Mouse (Mus musculus) cerebellum, adult 9-11 months (tissue): ENCODE data around the gene Slc25a36.
A peak's percentile ranks its signal among the peaks of the same experiment; 100 is the strongest.

Experiments used
- DNase-seq: peaks from one replicate; pipeline ENCODE4 v3.0.0; 2022

Slc25a36 gene

DNA sequence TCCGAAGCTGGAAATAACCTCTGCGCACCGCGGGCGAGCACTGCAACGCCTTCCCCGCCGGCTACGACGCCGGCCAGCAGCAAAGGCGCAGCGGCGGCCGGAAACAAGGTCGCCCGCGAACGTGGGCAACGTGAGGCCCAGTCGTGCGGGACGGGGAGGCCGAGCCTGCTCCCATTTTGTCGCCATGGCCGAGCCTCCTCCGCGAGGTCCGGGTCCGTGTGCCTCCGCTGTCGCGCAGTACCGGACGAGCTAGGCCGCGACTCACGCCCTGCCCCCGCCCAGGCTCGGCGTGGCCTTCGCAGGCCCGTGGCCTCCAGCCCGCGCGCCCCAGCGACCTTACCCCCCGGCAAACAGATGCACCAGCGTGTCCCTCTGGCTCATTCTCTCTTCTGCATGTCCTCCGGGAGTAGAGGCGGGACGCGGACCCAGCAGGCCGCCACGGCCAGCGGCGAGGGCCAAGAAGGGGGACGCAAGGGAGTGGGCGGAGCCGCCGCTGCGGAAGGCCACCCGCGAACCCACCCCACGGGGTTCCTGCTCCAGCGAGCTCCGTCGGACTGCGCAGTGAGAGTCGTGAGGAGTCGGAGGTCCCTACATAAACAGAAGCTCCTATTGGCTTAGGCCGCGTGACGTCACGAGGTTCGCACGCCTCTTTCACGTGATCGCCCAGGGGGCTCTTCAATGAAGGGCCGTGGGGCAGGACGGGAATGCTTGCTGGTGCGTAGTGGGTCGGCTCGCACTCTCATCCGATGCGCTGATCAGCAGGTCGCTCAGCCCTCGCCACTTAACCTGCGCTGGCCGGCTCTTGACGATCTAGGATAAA, at the start of gene Slc25a36:
Slc25a36 (minus strand) TSS at position 587 of the 820 bp plus-strand sequence.
- peak; percentile 96 for DNase-seq

GRCm38 (mm10) chr9:97158412-97158811, 47.5 kb upstream of the Slc25a36 start:
- no peak for DNase-seq

- DNase-seq = no peak
Measured at GRCm38 (mm10) chr9:97155981-97156380, 45.0 kb upstream of the Slc25a36 start.

DNA sequence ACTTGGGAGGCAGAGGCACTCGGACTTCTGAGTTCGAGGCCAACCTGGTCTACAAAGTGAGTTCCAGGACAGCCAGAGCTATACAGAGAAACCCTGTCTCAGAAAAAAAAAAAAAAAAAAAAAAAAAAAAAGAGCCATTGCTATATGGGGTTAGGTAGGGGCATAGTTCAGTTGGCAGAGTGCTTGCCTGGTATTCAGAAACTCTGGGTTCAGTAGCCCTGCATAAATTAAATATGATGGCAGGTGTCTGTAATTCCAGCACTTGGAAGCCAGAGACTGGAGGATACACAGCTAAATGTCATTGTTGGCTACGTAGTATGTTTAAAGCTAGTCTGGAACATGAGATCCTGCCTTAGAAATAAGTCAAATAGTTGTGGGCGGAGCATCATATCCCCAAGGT, 44.0 kb upstream of the Slc25a36 start:
- DNase-seq = no peak

DNA sequence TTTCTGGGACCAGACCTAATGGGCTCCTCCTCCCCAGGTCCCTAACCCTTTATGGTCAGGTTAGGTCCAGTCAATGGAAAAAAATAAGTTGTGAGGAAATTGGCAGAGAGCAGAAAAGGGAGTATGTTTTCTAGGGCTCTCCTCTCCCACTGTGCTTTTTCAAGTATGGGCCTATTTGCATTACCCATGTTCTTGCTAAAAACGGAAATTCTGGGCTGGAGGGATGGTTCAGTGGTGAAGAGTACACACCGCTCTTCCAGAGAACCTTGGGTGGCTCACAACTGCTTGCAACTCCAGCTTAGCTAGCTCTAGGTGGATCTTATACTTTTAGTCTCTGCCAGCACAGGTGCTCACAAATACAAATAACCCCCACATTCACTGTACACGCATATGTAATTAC, 42.0 kb upstream of the Slc25a36 start:
- no peak for DNase-seq

DNA sequence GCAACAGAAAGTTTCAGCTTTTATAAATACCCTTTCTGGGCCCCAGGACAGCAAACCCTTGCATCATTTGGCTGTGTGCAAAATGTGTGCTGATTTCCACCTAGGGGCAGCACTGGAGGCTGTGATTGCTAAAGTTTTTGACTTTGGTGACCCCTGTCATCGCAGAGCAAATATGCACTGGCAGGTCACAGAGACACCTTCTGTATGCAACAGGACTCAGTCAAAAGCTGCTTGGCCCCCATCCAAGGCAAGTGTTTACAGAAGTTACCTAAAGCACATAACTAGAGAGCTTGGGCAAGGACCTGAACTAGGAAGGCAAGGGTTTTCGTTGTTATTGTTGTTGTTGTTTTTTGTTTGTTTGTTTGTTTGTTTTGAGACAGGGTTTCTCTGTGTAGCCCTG, 36.3 kb upstream of the Slc25a36 start:
- no peak for DNase-seq

GRCm38 (mm10) chr9:97145351-97145750, 34.4 kb upstream of the Slc25a36 start:
- DNase-seq = no peak

GRCm38 (mm10) chr9:97143416-97143815, 32.5 kb upstream of the Slc25a36 start:
- DNase-seq = no peak

DNA sequence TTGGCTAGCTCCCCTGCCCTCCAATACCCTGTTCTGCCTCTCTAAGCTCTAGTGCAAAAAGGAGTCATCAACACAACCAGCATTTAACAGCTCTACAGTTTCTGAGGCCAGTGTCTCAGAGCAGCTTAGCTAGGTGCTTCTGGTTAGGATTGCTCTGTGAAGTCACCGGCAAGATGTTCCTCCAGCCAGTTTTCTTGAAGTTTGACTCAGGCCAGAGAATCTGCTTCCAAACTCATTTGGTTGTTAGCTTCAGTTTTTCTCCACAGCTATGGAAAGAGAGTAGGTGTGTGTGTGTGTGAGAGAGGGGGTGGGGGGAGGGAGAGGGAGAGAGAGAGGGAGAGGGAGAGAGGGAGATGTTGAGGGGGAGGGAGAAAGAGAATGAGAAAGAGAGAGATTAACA, 31.6 kb upstream of the Slc25a36 start:
- DNase-seq = no peak

- no peak for DNase-seq
Measured at GRCm38 (mm10) chr9:97141723-97142122, 30.8 kb upstream of the Slc25a36 start.

- no peak for DNase-seq
Measured at GRCm38 (mm10) chr9:97140145-97140932, 29.4 kb upstream of the Slc25a36 start.

- no peak for DNase-seq
Measured at GRCm38 (mm10) chr9:97137678-97138077, 26.7 kb upstream of the Slc25a36 start.

GRCm38 (mm10) chr9:97137116-97137515, 26.2 kb upstream of the Slc25a36 start:
- DNase-seq = no peak

DNA sequence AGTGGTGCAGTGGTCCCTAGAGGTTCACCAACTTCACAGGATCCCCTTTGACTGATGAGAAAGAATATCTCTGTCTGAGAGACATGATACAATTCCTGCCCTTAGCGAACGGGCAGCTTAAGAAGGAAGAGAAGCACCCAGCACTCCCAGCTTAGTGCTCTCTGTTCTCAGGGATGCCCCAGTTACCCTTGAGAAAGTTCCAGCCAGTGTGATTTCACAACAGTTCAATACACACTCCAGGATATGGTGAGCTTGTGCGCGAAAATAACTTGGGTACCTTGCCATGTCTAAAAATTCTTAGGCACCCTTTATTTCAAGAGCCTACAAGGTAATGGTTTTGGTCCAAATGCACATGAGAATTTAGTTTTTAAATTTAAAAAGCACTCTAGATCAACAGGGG, 24.9 kb upstream of the Slc25a36 start:
- DNase-seq = no peak

GRCm38 (mm10) chr9:97133178-97133577, 22.2 kb upstream of the Slc25a36 start:
- DNase-seq = no peak

DNA sequence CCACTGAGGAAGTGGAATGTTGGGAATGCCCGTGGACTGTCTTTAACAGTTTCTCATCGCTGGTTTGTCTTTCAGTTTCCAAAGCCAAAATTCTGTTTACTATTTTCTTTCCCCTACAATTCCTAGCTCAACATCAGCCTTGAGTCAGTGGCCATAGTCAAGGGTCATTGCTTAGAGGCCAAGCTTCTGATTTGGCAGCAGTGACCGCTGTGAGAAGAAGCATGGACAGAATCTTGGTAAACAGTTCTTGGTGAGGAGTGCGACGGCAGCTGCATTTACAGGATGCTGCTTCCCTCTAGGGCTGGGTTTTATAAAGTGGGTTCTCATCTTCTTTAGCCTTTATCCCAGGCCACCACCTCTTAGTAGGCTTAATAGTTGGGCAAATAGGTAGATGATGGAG, 19.0 kb upstream of the Slc25a36 start:
- no peak for DNase-seq

- no peak for DNase-seq
Measured at GRCm38 (mm10) chr9:97123934-97124692, 13.2 kb upstream of the Slc25a36 start.

GRCm38 (mm10) chr9:97121432-97121831, 10.5 kb upstream of the Slc25a36 start:
- DNase-seq = no peak

- no peak for DNase-seq
Measured at GRCm38 (mm10) chr9:97114271-97114670, 3.3 kb upstream of the Slc25a36 start.

GRCm38 (mm10) chr9:97113555-97113929, 2.6 kb upstream of the Slc25a36 start:
- DNase-seq = no peak

- DNase-seq = no peak
Measured at GRCm38 (mm10) chr9:97112797-97113554, 2.0 kb upstream of the Slc25a36 start.

DNA sequence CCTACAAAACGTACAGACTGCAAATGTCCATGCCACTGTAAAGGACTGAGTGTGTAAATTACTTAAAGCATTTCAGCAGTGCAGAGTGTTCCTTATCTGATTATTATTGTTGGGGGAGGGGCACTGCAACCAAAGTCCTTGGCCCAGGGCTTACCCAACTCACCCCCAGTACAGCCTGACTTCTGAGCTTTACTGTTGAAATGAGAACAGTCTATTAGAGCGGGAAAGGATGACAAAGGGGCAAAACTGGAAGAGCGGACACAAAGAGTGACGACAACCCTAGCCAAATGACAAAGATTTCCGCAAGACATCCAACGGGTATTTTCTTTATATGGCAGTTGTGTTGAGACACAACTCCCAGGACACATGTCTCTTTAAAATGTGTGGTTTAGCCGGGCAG, 1.3 kb upstream of the Slc25a36 start:
- no peak for DNase-seq

GRCm38 (mm10) chr9:97111506-97111905, 549 bp upstream of the Slc25a36 start:
- DNase-seq = no peak
